Comparison of ENCODE assay signal across 8 mouse cellular contexts in the genomic region with DNA sequence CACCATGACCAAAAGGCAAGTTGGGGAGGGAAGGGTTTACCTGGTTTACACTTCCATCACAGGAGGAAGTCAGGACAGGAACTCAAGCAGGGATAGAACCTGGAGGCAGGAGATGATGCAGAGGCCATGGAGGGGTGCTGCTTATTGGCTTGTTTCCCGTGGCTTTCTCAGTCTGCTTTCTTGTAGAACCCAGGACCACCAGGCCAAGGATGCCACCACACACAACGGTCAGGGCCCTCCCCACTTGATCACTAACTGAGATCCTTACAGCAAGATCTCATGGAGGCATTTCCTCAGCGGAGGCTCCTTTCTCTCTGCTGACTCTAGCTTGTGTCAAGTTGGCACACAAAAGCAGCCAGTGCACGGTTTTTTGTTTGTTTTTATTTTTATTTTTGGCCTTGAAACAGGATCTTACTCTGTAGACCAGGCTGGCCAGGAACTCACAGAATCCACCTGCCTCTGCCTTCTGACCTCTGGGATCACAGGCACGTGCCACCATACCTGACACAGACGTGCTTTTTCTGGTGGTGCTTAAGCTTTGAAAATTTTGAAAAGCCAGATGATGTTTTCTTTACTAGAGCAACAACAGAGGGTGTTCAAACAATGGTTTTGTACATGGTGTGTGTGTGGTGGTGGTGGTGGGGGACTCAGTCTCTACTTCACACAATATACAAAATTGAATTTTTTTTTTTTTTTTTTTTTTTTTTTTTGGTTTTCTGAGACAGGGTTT. TPM values are rescaled to one million over a fixed set of nuclear protein-coding genes. Genes with fewer than 3 reads are reported as not detected.
DNase-seq lines count a peak whose midpoint lies in the region; ATAC-seq and TF ChIP-seq lines count a peak whose summit lies in the region.

Mpp3 (minus strand) TSS at position 375 of the 730 bp plus-strand sequence.

- no peak within 1 kb of the TSS for H3K9ac ChIP-seq in heart, postnatal 0 days (replicated peaks; ENCODE audit: low read depth, low read length)
- no peak within 1 kb of the TSS for H3K9ac ChIP-seq in liver, embryonic 13.5 days

- no peaks in the 10 kb centered on the region for H3K36me3 ChIP-seq in heart, postnatal 0 days (replicated peaks; ENCODE audit: control insufficient read depth, insufficient read depth, low read length)
- peaks cover 6% of the 10 kb centered on the region for H3K36me3 ChIP-seq in embryonic facial prominence, embryonic 10.5 days (replicated peaks)
- H3K36me3 ChIP-seq in hindbrain, embryonic 10.5 days: peaks cover 7% of the 10 kb centered on the region
- H3K36me3 ChIP-seq in liver, embryonic 13.5 days: no peaks in the 10 kb centered on the region

- 75% methylated on average over 6 of the region's 6 CpGs for WGBS in heart, postnatal 0 days
- 73% methylated on average over 6 of the region's 6 CpGs for WGBS in embryonic facial prominence, embryonic 10.5 days
- 73% methylated on average over 6 of the region's 6 CpGs for WGBS in hindbrain, embryonic 10.5 days
- WGBS in liver, embryonic 13.5 days (ENCODE audit: insufficient replicate concordance): 62% methylated on average over 6 of the region's 6 CpGs

- no peak for ATAC-seq in heart, postnatal 0 days (ENCODE audit: insufficient read depth, low read depth)
- no peak for ATAC-seq in liver, embryonic 13.5 days (ENCODE audit: low read depth)
- ATAC-seq in erythroblast, adult 5-6 weeks (replicated peaks; ENCODE audit: low FRiP score, poor library complexity, severe bottlenecking): no peak

- H3K4me3 ChIP-seq in heart, postnatal 0 days (ENCODE audit: low read depth, low read length): peak within 1 kb of the TSS; percentile 70
- peak within 1 kb of the TSS; percentile 76 for H3K4me3 ChIP-seq in embryonic facial prominence, embryonic 10.5 days
- peak within 1 kb of the TSS; percentile 86 for H3K4me3 ChIP-seq in hindbrain, embryonic 10.5 days
- peak within 1 kb of the TSS; percentile 59; the same call in 1 of the 2 replicates for H3K4me3 ChIP-seq in liver, embryonic 13.5 days (replicated peaks)

- H3K4me2 ChIP-seq in heart, postnatal 0 days (ENCODE audit: low read depth, low read length): peak within 1 kb of the TSS; percentile 94
- peak within 1 kb of the TSS; percentile 79 for H3K4me2 ChIP-seq in liver, embryonic 13.5 days

- H3K27me3 ChIP-seq in heart, postnatal 0 days (ENCODE audit: control insufficient read depth, insufficient read depth, low read length): peaks cover 9% of the 10 kb centered on the region; the same call in 1 of the 2 replicates
- H3K27me3 ChIP-seq in embryonic facial prominence, embryonic 10.5 days (replicated peaks; ENCODE audit: low read depth, poor library complexity, severe bottlenecking): peaks cover 62% of the 10 kb centered on the region
- peaks cover 53% of the 10 kb centered on the region for H3K27me3 ChIP-seq in hindbrain, embryonic 10.5 days (ENCODE audit: insufficient read depth, poor library complexity, severe bottlenecking)
- H3K27me3 ChIP-seq in liver, embryonic 13.5 days: peaks cover 56% of the 10 kb centered on the region

- no peaks in the 10 kb centered on the region for H3K9me3 ChIP-seq in heart, postnatal 0 days (replicated peaks; ENCODE audit: control insufficient read depth, low read length)
- no peaks in the 10 kb centered on the region for H3K9me3 ChIP-seq in embryonic facial prominence, embryonic 10.5 days
- no peaks in the 10 kb centered on the region for H3K9me3 ChIP-seq in hindbrain, embryonic 10.5 days
- no peaks in the 10 kb centered on the region for H3K9me3 ChIP-seq in liver, embryonic 13.5 days (replicated peaks)

- TF ChIP-seq EP300 in heart, postnatal 0 days (IDR thresholded peaks at IDR 0.05; ENCODE audit: low read depth): no peak

- 0 out of 2 replicates have a peak, but pooled peaks cover 3% of the 10 kb centered on the region for H3K4me1 ChIP-seq in heart, postnatal 0 days (ENCODE audit: control insufficient read depth, insufficient read depth)
- H3K4me1 ChIP-seq in embryonic facial prominence, embryonic 10.5 days: peaks cover 34% of the 10 kb centered on the region
- peaks cover 40% of the 10 kb centered on the region for H3K4me1 ChIP-seq in hindbrain, embryonic 10.5 days (replicated peaks)
- H3K4me1 ChIP-seq in liver, embryonic 13.5 days (replicated peaks): peaks cover 27% of the 10 kb centered on the region

- DNase-seq in heart, postnatal 0 days (ENCODE audit: low spot score): no peak
- DNase-seq in heart, postnatal 10 days: no peak
- DNase-seq in embryonic facial prominence, embryonic 10.5 days (ENCODE audit: low spot score): no peak
- no peak for DNase-seq in hindbrain, embryonic 10.5 days (ENCODE audit: low spot score)
- DNase-seq in liver, embryonic 13.5 days: no peak
- DNase-seq in right cerebral cortex, postnatal 10 days (ENCODE audit: low spot score in 2 of 2): no peak
- DNase-seq in spleen, adult 12 weeks (ENCODE audit: low spot score): no peak

- intact Hi-C loops in heart, postnatal 10 days (cut with DNase I): no loop called here

- TF ChIP-seq CTCF in heart, postnatal 0 days (IDR thresholded peaks at IDR 0.05; ENCODE audit: low read depth): no peak

- H3K27ac ChIP-seq in heart, postnatal 0 days (ENCODE audit: low read depth): no peak within 1 kb of the TSS
- peak within 1 kb of the TSS; percentile 87 for H3K27ac ChIP-seq in embryonic facial prominence, embryonic 10.5 days (replicated peaks)
- peak within 1 kb of the TSS; percentile 93 for H3K27ac ChIP-seq in hindbrain, embryonic 10.5 days
- no peak within 1 kb of the TSS for H3K27ac ChIP-seq in liver, embryonic 13.5 days

RNA-seq across cellular contexts. Expression of gene Mpp3, which starts in this region (rescaled TPM):
- total RNA-seq in heart, postnatal 0 days (2014; rRNA removed; ENCODE audit: low replicate concordance): 4.9 and 8.0 TPM in 2 replicates
- polyA plus RNA-seq in heart, postnatal 0 days (2015; fragmentation: Nextera tagmentation; extraction: Ambion mirVana): 1.7 and 2.2 TPM in 2 replicates
- 1 to 10 TPM; 5.5 to 7.4 TPM for total RNA-seq in heart, postnatal 10 days (2021)
- polyA plus RNA-seq in embryonic facial prominence, embryonic 10.5 days (2016; fragmentation: Nextera tagmentation; extraction: Ambion mirVana): 8.2 and 10.3 TPM in 2 replicates
- polyA plus RNA-seq in hindbrain, embryonic 10.5 days (2016; fragmentation: Nextera tagmentation; extraction: Ambion mirVana): 14.4 and 27.4 TPM in 2 replicates
- 0.24 and 0.36 TPM in 2 replicates for polyA plus RNA-seq in liver, embryonic 13.5 days (2015; fragmentation: Nextera tagmentation; extraction: Ambion mirVana)
- total RNA-seq in erythroblast, adult 5-6 weeks (2015; ENCODE audit: low replicate concordance): 0.84 TPM in 1 of 2 replicates, not detected in the other
- 0.14 TPM in 1 of 2 replicates, not detected in the other for total RNA-seq in erythroblast, adult 5-6 weeks (2017; ENCODE audit: low replicate concordance)

Comparison
In these comparisons a context has a peak if more than half of its experiments do, and no peak if none do; other contexts are left out.
1. H3K27ac ChIP-seq: peak in embryonic facial prominence, embryonic 10.5 days (single experiment) and hindbrain, embryonic 10.5 days (single experiment); none in heart, postnatal 0 days (single experiment) and liver, embryonic 13.5 days (single experiment).
2. Peak in every context shown above with its lines, with median percentiles within 50 percentile points of each other: H3K4me3 ChIP-seq.